Mouse (Mus musculus): ENCODE results near the gene Bmp5. TPM values are rescaled to one million over a fixed set of nuclear protein-coding genes. Genes with fewer than 3 reads are reported as not detected.

Gene Bmp5
- polyA plus RNA-seq (2014; fragmentation: Illumina TruSeq; extraction: RNeasy Lipid Tissue Mini Kit (QIAGEN cat#74804); ENCODE audit: low read depth, low replicate concordance): 1.9 TPM

DNA sequence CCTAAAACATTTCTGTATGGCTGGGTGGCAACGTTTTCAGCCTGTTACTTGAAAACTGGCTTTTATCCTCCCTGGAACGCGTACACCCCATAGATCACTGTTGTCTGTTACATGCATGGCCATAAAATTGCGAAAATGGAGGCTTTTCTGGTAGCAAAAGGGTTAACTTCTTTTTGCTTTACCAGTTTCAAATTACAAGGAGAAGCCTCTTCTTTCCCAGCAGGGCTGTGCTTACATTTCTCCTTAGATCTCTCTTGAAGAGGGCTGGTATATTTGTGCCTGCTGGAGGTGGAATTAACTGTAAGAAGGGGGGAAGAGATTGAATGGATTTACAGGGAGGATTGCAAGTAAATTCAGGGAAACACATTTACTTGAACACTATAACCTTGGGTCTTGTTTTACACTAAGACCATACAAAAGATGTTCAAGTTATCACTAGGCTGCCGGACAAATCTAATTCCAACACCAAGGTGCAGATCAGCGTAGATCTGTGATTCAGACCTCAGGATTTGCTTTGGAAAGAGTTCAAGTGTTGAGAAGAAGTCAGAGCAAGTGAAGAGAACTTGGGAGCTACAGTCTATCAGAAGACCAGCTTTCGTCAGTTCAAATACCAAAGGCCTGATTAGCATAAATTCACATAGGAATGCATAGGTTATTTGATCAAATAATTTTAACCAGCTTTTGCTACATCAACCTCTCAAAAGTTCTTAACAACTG, at the start of gene Bmp5:
Bmp5 (plus strand) TSS at position 236 of the 717 bp plus-strand sequence.

Other genes starting within 250 kb of the Bmp5 start
- 77.8 TPM for gene Tmod3, start 215.7 kb upstream of the Bmp5 start, polyA plus RNA-seq (2014; fragmentation: Illumina TruSeq; extraction: RNeasy Lipid Tissue Mini Kit (QIAGEN cat#74804); ENCODE audit: low read depth, low replicate concordance)
- gene Tmod2, start 164.0 kb upstream of the Bmp5 start, polyA plus RNA-seq (2014; fragmentation: Illumina TruSeq; extraction: RNeasy Lipid Tissue Mini Kit (QIAGEN cat#74804); ENCODE audit: low read depth, low replicate concordance): 0.85 TPM
- 1.2 TPM for gene Lysmd2, start 149.6 kb upstream of the Bmp5 start, polyA plus RNA-seq (2014; fragmentation: Illumina TruSeq; extraction: RNeasy Lipid Tissue Mini Kit (QIAGEN cat#74804); ENCODE audit: low read depth, low replicate concordance)
- gene Scg3, start 91.3 kb upstream of the Bmp5 start, polyA plus RNA-seq (2014; fragmentation: Illumina TruSeq; extraction: RNeasy Lipid Tissue Mini Kit (QIAGEN cat#74804); ENCODE audit: low read depth, low replicate concordance): not detected
- 2.4 TPM for gene Hmgcll1, start 239.5 kb downstream of the Bmp5 start, polyA plus RNA-seq (2014; fragmentation: Illumina TruSeq; extraction: RNeasy Lipid Tissue Mini Kit (QIAGEN cat#74804); ENCODE audit: low read depth, low replicate concordance)